Mouse (Mus musculus) embryonic facial prominence, embryonic 10.5 days (tissue): ENCODE measurements at regions not wholly inside any gene's neighbourhood (a gene's known extent, or its start where the extent isn't known, plus 50 kb on each side); places are given as distances from the start of the nearest gene placed in this dataset.
"Not testable (repeated sequence)": the region's sequence is repeated elsewhere in the genome, so short reads cannot be mapped to it uniquely, and the experiment has no call there.

Source experiments
- DNase-seq: peaks from one replicate; pipeline ENCODE4 v3.0.0-alpha.2; 2017; ENCODE audit warnings: low spot score
- H3K27ac ChIP-seq: fragments of 300-500 bp; sonication (generic); replicated peaks from 2 replicates; pipeline ENCODE4 v1.5.1; 2016; ENCODE audit warnings: mild to moderate bottlenecking
- H3K27me3 ChIP-seq: fragments of 300-500 bp; sonication (generic); replicated peaks from 2 replicates; pipeline ENCODE4 v1.6.1; 2016; ENCODE audit warnings: low read depth, mild to moderate bottlenecking; ENCODE audit not compliant: poor library complexity, severe bottlenecking
- H3K36me3 ChIP-seq: fragments of 300-500 bp; sonication (generic); replicated peaks from 2 replicates; pipeline ENCODE4 v1.6.1; 2016; ENCODE audit warnings: mild to moderate bottlenecking, moderate library complexity
- H3K4me1 ChIP-seq: fragments of 300-500 bp; sonication (generic); 2 replicates; pipeline ENCODE4 v1.6.1; 2016
- H3K4me3 ChIP-seq: fragments of 300-500 bp; sonication (generic); 2 replicates; pipeline ENCODE4 v1.5.1; 2016; ENCODE audit warnings: mild to moderate bottlenecking, moderate library complexity
- H3K9me3 ChIP-seq: fragments of 300-500 bp; sonication (generic); 2 replicates; pipeline ENCODE4 v1.6.1; 2016; ENCODE audit warnings: mild to moderate bottlenecking
- WGBS: fragments of 180-500 bp; shearing (Covaris S2); methylation state at CpG from one replicate; pipeline ENCODE4 v1.1.7; 2016; 5-methylcytosine and 5-hydroxymethylcytosine counted together

DNA sequence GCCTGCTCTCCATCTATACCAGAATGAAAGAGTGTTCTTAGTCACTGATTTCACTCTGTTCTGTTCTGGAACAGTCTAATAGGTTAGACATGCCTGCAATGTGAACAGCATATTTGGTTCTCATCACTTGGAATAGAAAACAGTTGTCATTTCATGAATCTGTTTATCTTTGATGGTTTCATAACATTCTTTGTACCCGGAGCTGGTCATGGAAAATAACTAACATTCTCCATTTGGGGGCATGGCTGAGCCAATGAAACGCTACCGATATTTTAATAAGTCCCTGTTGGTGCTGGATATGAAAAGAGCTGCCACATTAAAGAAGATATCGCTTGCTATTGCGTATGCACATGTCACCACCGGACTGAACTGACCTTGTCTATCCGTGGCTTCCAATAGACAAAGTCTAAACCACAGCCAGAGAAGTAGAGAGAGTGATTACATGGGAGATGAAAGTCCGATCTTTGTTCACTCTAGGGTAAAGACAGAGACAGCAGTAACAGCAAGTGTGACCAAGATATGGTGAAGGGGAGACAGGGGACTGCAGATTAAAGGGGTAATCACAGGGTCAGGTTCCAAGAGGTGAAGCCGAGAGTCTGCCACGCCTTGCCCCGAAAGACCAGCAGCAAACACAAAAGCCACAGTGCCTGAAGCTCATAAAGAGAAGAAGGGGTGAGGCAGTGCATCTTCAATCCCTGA lies 124.5 kb upstream of the Nebl start:
- Histone ChIP-seq H3K27ac (no peak overlapping the region), H3K27me3 (peaks cover 21% of the 10 kb centered on the region), H3K4me3 (no peak overlapping the region), H3K36me3 (no peaks in the 10 kb centered on the region), H3K9me3 (no peaks in the 10 kb centered on the region), H3K4me1 (peaks cover 24% of the 10 kb centered on the region)
- WGBS, result 92% methylated on average over 11 of the region's 11 CpGs
- no peak for DNase-seq

DNA sequence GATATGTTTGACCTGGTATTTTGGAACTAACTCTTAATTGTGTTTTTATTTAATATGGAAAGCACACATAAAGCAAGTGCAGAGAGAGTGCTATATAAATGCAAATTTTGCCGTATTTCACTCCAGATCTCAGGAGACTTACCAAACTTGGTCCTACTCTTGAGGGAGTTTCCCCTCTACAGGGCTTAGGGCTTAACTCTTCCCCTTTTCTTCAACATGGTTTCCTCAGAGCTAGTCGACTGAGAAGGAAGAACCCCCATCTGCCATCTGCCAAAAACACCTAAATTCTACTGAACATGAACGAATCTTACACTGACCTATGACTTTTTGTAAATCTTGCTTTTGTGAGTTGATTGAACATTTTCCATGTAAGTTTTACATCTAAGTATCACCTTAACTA lies 122.8 kb upstream of the Nebl start:
- H3K27me3 ChIP-seq, result peaks cover 21% of the 10 kb centered on the region
- 41% methylated on average over 3 of the region's 3 CpGs for WGBS
- H3K9me3 ChIP-seq, result no peaks in the 10 kb centered on the region
- no peak for DNase-seq
- peaks cover 21% of the 10 kb centered on the region for H3K4me1 ChIP-seq
- H3K27ac ChIP-seq, result no peak overlapping the region
- no peak overlapping the region for H3K4me3 ChIP-seq
- no peaks in the 10 kb centered on the region for H3K36me3 ChIP-seq

DNA sequence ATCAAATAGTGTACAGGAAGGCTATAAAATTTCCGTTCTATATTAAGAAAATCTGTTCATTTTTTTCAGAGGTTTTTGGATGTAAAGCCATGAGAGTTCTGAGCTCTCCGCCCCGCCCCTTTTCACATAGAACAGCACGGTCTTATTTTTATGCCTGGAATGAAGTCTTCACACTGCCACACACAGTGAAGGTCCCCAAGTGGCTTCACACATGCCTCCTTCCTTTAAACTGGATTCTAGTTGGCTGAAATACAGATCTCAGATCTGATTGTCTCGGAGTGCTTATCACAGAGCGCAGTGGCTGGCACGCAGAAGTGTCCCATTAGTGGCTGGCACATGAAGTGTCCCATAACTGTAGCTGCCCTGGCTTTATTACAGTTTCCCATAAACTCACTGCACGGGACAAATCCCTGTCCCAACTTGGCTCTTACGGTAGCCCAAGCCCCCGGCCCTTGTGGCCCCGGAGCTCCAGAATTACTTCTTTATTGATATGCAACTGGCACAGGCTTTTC lies 122.3 kb upstream of the Nebl start:
- Histone ChIP-seq H3K4me1 (peaks cover 20% of the 10 kb centered on the region), H3K9me3 (no peaks in the 10 kb centered on the region), H3K27me3 (peaks cover 21% of the 10 kb centered on the region), H3K27ac (no peak overlapping the region), H3K4me3 (no peak overlapping the region), H3K36me3 (no peaks in the 10 kb centered on the region)
- DNase-seq, result no peak
- 33% methylated on average over 11 of the region's 11 CpGs for WGBS

DNA sequence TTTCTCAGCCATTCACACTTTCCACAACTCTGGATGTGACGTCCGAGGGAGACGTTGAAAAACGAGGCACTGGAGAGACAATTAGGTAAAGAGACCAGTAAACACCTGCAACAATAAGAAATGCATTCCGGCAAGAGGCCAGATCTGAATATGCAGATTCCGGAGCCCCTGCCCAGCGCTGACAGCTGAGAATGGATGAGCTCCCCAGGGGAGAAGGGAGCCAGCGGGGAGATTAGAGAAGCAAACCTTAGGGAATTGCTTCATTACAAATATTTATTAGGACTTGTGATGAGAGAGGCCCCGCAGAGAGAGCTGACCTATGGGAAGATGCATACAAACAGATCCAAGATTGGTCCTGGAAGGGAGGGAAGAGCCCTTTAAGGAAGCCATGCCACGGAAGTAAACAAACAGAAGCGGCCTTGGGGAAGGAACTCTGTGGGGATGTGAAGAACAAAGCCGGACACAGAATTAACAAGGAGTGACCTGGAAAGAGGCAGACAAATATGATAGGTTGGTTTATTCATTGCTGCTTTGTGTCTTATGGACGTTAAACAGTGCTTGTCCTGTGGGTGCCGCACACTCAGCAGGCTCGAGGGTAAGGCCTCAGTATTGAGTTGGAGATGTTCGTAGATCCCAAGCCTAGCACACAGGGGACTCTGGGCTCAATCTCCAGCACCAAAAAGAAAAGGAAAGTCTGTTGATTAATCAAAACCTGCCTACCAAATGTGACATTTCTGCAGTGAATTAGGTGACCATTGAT lies 121.7 kb upstream of the Nebl start:
- Histone ChIP-seq H3K4me3 (peak overlapping the region; percentile 37), H3K36me3 (no peaks in the 10 kb centered on the region), H3K9me3 (no peaks in the 10 kb centered on the region), H3K27me3 (peaks cover 21% of the 10 kb centered on the region), H3K27ac (no peak overlapping the region; the same call in 1 of the 2 replicates), H3K4me1 (peaks cover 15% of the 10 kb centered on the region)
- WGBS, result 8% methylated on average over 16 of the region's 16 CpGs
- DNase-seq, result no peak

DNA sequence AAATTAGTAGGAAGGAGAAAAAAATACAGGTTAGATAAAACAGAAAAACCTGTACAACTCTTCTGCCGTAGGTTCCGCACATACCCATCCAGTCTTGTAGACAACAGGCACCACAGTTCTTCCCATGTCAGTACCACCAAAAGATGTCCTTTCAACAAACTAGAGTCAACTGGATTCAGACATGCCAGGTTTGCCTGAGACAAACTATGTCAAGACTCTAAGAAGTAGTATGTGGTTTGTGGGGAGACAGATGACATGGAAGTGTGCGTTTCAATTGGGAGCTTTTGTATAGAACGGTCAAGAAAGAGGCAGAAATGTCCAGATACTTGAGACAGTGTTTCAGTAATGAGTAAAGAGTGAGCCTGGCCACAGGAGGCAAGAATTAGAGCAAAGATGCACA lies 119.5 kb upstream of the Nebl start:
- H3K27ac ChIP-seq, result no peak overlapping the region
- no peaks in the 10 kb centered on the region for H3K36me3 ChIP-seq
- H3K4me1 ChIP-seq, result peaks cover 15% of the 10 kb centered on the region
- 94% methylated on average over 4 of the region's 4 CpGs for WGBS
- H3K4me3 ChIP-seq, result no peak overlapping the region
- peaks cover 21% of the 10 kb centered on the region for H3K27me3 ChIP-seq
- no peak for DNase-seq
- no peaks in the 10 kb centered on the region for H3K9me3 ChIP-seq

DNA sequence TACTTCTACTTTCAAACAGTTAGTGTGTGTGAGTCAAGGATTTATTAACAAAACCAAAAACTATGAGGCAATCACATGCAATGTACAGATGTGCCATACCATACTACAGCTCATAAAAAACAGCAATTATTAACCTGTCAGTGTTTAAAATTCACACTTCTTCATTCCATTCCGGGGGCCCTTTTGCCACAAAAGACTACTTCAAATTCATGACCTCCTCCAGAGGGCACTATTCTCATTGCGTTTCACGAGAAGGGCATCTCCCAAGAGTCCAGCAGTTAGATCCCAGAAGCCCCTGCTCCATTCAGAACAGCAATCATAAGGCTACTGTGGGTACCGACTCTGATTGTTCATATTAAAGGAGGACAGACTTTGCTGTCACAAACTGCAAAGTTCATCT lies 118.0 kb upstream of the Nebl start:
- Histone ChIP-seq H3K27me3 (peaks cover 17% of the 10 kb centered on the region), H3K9me3 (no peaks in the 10 kb centered on the region), H3K4me3 (no peak overlapping the region), H3K27ac (no peak overlapping the region), H3K4me1 (peaks cover 22% of the 10 kb centered on the region), H3K36me3 (no peaks in the 10 kb centered on the region)
- WGBS, result 45% methylated on average over 4 of the region's 4 CpGs
- DNase-seq, result no peak

DNA sequence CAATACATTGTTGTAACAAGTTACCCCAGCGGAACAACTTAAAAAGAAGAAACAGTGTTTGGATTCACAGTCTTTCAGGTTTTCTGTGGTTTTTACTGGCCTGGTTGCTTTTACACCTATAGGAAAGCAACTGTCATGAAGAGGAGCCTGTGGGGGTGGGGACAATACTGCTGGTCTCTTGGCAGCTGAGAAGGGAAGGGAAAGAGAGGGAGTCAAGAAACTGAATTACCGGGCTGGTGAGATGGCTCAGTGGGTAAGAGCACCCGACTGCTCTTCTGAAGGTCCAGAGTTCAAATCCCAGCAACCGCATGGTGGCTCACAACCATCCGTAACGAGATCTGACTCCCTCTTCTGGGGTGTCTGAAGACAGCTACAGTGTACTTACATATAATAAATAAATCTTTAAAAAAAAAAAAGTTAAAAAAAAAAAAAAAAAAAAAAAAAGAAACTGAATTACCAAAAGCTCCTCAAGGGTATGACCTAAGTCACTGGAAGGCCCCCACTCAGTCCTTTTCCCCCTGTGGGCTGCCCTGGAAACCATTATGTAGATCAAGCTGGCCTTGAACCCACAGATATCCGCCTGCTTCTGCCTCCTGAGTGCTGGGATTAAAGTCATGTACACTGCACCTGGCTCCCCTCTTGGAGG lies 114.3 kb upstream of the Nebl start:
- not testable (repeated sequence) for DNase-seq, H3K4me1 ChIP-seq, H3K4me3 ChIP-seq, H3K9me3 ChIP-seq, H3K27ac ChIP-seq, H3K27me3 ChIP-seq, H3K36me3 ChIP-seq
- 89% methylated on average over 7 of the region's 7 CpGs for WGBS

DNA sequence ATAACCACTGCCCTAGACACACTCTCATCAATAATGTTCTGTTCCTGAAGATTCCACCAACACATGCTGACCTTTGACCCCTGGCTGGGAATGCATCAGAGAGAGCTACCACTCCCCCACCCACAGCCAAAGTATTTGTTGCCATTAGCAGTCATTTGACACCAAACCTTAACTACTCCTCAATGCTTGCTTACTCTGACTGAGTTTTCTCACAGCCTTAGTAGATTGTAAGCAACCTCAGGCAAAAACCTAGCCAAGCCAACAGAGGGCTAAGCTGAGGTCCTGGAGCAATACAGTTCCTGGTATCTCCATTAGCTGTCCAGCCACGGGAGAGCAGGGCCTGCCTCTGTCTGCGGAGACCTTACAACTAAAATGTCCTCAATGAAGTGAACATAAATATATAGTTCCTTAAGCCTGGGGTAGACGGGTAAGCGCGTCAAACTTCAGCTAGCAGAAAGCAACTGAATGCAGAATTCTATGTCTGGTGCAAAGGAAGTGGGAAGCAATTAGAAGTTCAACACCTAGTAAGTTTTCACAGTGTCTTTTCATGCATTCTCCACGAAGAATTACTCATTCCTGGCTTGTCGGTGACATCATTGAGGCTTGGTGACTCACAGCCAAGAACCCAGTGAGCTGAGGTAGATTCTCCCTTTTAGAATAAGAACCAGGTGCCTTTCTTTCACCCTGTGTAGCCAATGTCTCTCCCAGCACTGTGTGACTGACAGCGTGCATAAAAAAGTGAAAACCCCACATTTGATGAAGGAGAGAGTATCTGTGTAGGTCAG lies 113.6 kb upstream of the Nebl start:
- Histone ChIP-seq H3K27me3 (no peaks in the 10 kb centered on the region), H3K4me3 (no peak overlapping the region), H3K9me3 (no peaks in the 10 kb centered on the region), H3K4me1 (peaks cover 7% of the 10 kb centered on the region), H3K36me3 (no peaks in the 10 kb centered on the region), H3K27ac (no peak overlapping the region)
- WGBS, result 73% methylated on average over 8 of the region's 8 CpGs
- DNase-seq, result peak; percentile 25

DNA sequence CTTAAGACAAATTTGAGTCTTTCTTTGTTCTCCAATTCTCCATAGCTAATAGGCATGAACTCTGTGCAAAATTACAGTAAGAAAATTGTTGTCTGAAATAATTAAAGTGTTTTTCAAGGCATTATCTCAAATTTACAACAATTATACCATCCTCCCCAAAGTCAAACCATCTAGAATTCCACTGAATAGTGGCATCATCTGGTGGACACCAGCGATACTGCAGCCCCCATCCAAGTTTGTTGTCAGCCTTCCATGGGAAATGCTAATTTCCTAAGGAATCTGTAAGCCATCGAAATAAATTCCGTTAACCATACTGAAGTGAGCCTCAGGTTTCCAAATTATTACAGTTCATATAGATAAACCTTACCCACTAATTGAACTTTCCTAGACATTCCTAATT lies 110.7 kb upstream of the Nebl start:
- Histone ChIP-seq H3K36me3 (no peaks in the 10 kb centered on the region), H3K4me1 (peaks cover 33% of the 10 kb centered on the region), H3K4me3 (no peak overlapping the region), H3K27ac (no peak overlapping the region), H3K27me3 (no peaks in the 10 kb centered on the region), H3K9me3 (no peaks in the 10 kb centered on the region)
- WGBS, result 51% methylated on average over 3 of the region's 3 CpGs
- no peak for DNase-seq

DNA sequence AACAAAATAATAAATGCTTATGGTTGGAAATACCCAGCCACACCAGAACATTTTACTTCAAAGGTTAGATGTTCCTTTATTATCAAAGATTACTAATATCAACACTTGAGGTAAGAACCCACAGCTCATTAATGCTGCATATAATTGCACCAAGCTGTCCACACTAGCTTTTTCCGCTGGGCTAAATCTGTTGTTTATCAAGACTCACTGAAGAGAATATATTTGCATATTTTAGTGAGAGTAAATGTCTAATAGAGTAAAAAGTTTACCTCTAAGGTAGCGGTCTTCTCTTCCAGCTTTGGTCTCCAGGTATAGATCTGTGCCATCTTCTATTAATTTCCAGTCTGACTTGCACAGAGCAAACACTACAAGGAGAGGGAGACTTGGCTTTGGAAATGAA lies 110.3 kb upstream of the Nebl start:
- no peaks in the 10 kb centered on the region for H3K27me3 ChIP-seq
- DNase-seq, result no peak
- 80% methylated on average over 2 of the region's 2 CpGs for WGBS
- H3K4me1 ChIP-seq, result peaks cover 33% of the 10 kb centered on the region
- H3K36me3 ChIP-seq, result no peaks in the 10 kb centered on the region
- H3K4me3 ChIP-seq, result no peak overlapping the region
- no peaks in the 10 kb centered on the region for H3K9me3 ChIP-seq
- H3K27ac ChIP-seq, result no peak overlapping the region

DNA sequence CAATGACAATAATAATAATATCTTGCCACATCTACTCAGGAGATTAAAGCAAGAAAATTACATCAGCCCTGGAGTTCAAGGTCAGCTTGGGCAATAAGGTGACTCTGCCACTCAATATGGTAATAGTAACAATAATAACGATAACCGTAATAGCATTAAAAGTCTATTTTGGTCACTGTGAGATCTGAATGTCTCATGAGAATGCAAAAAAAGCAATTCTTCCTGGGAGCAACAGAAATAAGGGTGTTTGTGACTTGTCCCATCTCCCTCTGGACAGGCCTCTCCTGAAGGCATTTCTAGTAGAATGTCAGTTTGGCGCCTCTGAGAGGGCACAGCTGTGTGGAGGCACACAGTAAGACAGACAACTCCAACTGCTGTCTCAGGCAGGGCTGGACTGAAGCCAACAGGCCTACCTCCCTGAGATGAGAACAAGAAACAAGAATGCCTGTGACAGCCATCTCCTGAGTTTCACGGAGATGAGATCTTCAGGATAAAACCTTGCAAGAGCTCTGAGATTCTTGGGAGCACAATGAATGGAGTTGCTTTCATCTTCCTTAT lies 109.8 kb upstream of the Nebl start:
- no peak overlapping the region for H3K4me3 ChIP-seq
- H3K36me3 ChIP-seq, result no peaks in the 10 kb centered on the region
- no peaks in the 10 kb centered on the region for H3K9me3 ChIP-seq
- peaks cover 33% of the 10 kb centered on the region for H3K4me1 ChIP-seq
- no peak for DNase-seq
- H3K27ac ChIP-seq, result no peak overlapping the region
- H3K27me3 ChIP-seq, result no peaks in the 10 kb centered on the region
- 86% methylated on average over 4 of the region's 4 CpGs for WGBS

DNA sequence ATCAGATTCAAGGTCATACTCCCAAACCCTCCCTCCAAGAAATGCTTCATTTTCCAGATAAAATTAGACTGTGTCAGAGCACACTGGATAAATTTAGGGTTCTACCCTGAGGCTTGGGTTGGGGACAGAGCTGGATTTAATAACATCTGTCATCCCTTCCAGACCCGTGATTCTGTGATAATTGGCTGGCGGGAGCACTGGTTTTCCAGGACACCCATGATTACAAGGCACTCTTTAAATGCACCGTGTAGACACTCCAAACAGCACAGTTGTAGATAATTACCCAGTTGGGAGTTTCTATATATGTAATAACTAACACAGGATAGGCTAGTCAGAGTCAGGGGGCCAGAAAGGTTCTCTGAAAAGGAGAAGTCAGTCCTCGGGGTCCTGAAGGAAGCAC lies 108.4 kb upstream of the Nebl start:
- no peak for DNase-seq
- H3K4me1 ChIP-seq, result peaks cover 28% of the 10 kb centered on the region
- 0 out of 2 replicates have a peak, but pooled peaks cover 4% of the 10 kb centered on the region for H3K9me3 ChIP-seq
- H3K27me3 ChIP-seq, result no peaks in the 10 kb centered on the region
- no peak overlapping the region for H3K4me3 ChIP-seq
- H3K27ac ChIP-seq, result peak overlapping the region; percentile 63
- WGBS, result 70% methylated on average over 4 of the region's 4 CpGs
- H3K36me3 ChIP-seq, result no peaks in the 10 kb centered on the region
